Mouse (Mus musculus) neural tube, embryonic 10.5 days (tissue): ENCODE measurements around the gene Zmym3.

ENCODE experiments used
- DNase-seq: peaks from one replicate; pipeline ENCODE4 v3.0.0-alpha.2; 2017; ENCODE audit warnings: low spot score; ENCODE audit errors: extremely low spot score

Gene Zmym3

GRCm38 (mm10) chrX:101420700-101421095 is at the start of gene Zmym3:
Gene Zmym3, minus strand, starts transcription at chrX:101420849.
- DNase-seq = no peak

GRCm38 (mm10) chrX:101451591-101451990 is 30.9 kb upstream of the Zmym3 start:
- no peak for DNase-seq

- no peak for DNase-seq
Measured at GRCm38 (mm10) chrX:101451147-101451546, 30.5 kb upstream of the Zmym3 start.

- no peak for DNase-seq
Measured at GRCm38 (mm10) chrX:101448886-101449475, 28.3 kb upstream of the Zmym3 start, which contains the start of gene Itgb1bp2. Gene Itgb1bp2, plus strand, starts transcription at chrX:101449088.

- DNase-seq = no peak
Measured at GRCm38 (mm10) chrX:101429976-101430375, 9.3 kb upstream of the Zmym3 start.

- peak; percentile 81 for DNase-seq
Measured at GRCm38 (mm10) chrX:101429142-101429949, 8.7 kb upstream of the Zmym3 start, which contains the start of gene Nono. Gene Nono, plus strand, starts transcription at chrX:101429318.

GRCm38 (mm10) chrX:101428785-101429141 is 8.1 kb upstream of the Zmym3 start:
- peak; percentile 24 for DNase-seq

- DNase-seq = no peak
Measured at GRCm38 (mm10) chrX:101427774-101428173, 7.1 kb upstream of the Zmym3 start.

GRCm38 (mm10) chrX:101423462-101423861 is 2.8 kb upstream of the Zmym3 start:
- no peak for DNase-seq

GRCm38 (mm10) chrX:101419725-101420699 is 637 bp downstream of the Zmym3 start:
- peak; percentile 75 for DNase-seq

- DNase-seq = peak; percentile 31
Measured at GRCm38 (mm10) chrX:101418946-101419724, 1.5 kb downstream of the Zmym3 start.

- DNase-seq = no peak
Measured at GRCm38 (mm10) chrX:101396459-101396858, 24.2 kb downstream of the Zmym3 start.

GRCm38 (mm10) chrX:101394341-101394740 is 26.3 kb downstream of the Zmym3 start:
- DNase-seq = no peak

- DNase-seq = no peak
Measured at GRCm38 (mm10) chrX:101388866-101389537, 31.6 kb downstream of the Zmym3 start.

- no peak for DNase-seq
Measured at GRCm38 (mm10) chrX:101386222-101386621, 34.4 kb downstream of the Zmym3 start.

GRCm38 (mm10) chrX:101384439-101385137 is 36.1 kb downstream of the Zmym3 start:
- no peak for DNase-seq

GRCm38 (mm10) chrX:101383455-101383854 is 37.2 kb downstream of the Zmym3 start:
- DNase-seq = no peak

- no peak for DNase-seq
Measured at GRCm38 (mm10) chrX:101379744-101380143, 40.9 kb downstream of the Zmym3 start.

GRCm38 (mm10) chrX:101377076-101377475 is 43.6 kb downstream of the Zmym3 start:
- DNase-seq = no peak
